Mouse (Mus musculus) embryo, embryonic 10.5 days (tissue): ENCODE measurements around the gene Zbed3.
A peak's percentile ranks its signal among the peaks of the same experiment; 100 is the strongest.
"Not testable (repeated sequence)": the region's sequence is repeated elsewhere in the genome, so short reads cannot be mapped to it uniquely, and the experiment has no call there.

ENCODE experiments used
- DNase-seq: peaks from one replicate; pipeline ENCODE4 v3.0.0-alpha.2; 2015; ENCODE audit warnings: low spot score

Gene Zbed3

DNA sequence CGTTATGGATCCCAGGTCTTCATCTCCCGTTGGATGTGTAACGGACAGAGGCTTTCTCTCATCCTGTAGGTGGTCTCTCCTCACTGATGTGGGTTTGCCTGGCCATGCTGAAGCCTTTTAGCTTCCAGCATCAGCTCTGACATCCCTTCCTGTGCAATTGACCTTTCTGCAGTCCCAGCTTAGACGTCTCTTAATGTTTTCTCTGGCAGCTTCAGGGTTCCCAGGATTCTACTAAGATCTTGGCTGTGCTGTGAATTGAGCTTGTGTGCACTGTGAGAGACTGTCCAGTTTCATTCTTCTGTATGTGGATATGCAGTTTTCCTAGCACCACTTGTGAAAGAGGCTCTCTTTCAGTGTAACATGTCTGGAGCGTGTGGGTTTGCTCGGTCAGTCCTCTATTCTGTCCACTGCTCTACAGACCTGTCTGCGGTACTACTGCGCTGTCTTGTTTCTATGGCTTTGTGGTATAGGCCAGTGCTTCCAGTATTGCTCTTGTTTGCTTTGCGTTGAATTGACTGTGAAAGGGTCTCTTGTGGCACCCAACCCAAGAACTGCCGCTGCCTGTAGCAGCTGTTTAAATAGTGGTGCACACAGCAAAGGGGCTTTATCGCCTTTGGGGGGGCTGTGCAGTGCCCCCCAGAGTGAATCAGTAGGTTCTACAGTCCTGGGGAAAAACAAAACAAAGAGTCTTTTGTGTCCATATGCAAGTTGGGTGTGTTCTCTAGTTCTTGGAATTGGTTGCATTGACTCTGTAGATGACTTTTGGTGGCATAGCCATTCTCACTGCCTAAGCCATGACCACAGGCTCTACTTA lies 8.9 kb downstream of the Zbed3 start:
- no peak for DNase-seq

DNA sequence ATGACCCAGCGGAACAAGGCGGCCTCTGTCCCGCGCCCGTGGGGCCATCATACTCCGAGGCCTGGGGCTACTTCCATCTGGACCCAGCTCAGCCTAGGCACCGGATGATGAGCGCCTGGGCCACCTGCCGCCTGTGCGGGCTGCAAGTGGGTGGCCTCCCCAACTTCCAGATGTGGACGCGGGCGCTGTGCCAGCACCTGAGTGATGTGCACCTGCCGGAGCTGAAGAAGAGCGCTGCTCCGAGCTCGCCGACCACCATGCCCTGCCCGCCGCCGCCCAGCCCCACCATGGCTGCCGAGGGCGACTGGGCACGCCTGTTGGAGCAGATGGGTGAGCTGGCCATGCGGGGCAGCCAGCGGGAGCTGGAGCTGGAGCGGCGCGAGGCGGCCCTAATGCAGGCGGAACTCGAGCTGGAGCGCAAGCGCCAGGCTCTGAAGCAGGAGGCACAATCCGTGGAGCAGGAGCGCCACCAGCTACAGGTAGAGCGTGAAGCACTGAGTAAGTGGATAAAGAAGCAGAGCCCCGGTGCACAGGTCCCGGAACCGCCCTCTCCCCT lies 12.8 kb downstream of the Zbed3 start:
- DNase-seq: no peak

DNA sequence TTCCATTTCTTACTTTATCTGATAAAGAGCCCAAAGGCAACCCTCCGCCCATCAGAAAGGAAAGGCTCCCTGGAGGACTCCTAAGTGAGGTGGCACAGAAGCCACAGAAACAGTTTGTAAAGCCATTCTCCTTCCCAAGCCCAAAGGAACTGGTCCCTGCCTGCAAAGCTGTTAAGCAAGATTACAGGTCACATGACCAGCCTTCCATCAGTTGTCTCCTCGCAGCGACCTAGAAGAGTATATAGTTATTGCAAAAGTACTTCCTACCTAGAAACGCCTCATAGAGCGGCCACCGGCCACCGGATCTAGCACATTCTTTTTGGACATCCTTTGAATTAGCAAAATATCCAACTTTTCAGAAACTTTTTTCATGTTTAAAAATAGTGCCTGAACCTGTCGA lies 20.1 kb downstream of the Zbed3 start:
- no peak for DNase-seq

DNA sequence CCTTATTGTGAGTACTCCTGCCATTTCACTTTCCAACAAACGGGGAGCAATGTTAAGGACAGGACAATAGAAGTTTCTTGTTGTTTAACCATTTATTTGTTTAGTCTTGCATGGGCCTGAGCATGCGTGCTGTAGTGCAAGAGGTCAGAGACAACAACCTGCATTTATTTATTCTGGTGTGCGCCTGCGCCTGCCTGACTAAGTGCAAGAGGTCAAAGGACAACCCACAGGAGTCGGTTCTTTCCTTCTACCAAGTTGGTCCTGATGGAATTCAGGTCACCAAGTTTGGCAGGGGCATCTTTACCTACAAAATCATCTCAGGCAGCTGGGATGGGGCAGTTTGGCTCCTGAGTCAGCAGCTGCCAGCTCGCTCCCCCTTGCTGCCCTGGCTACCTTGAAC lies 22.5 kb downstream of the Zbed3 start:
- no peak for DNase-seq

DNA sequence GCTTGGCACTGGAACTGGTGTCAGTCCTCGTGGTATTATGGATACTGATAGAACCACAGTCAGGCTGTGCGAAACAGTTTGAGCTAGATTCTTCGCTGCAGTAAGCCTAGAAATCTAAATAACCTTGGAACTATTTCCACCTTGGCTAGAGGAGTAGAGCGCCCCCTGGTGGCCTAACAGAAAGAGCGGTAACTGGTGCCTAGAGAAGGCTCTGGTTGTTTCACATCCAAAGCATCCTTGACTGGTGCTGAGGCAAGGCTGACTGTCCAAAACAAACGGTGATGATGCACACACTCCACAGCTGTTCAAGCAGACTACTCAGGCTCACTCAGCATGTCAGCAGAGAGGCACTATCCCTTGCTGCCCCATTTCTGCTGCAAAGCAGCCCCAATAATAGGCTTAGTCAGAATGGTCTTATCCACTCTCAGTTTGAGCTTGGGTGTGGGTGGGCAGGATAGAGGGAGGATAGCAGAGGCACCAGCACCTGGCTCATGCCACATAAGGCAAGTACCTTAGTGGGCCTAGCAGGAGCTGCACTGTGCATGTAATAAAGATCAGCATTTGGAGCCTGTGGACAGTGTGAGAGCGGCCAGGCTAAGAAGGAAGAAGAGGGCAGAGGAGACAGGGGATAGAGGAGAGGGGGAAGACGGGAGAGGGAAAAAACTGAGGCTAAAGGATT lies 23.7 kb downstream of the Zbed3 start:
- peak; percentile 87 for DNase-seq

DNA sequence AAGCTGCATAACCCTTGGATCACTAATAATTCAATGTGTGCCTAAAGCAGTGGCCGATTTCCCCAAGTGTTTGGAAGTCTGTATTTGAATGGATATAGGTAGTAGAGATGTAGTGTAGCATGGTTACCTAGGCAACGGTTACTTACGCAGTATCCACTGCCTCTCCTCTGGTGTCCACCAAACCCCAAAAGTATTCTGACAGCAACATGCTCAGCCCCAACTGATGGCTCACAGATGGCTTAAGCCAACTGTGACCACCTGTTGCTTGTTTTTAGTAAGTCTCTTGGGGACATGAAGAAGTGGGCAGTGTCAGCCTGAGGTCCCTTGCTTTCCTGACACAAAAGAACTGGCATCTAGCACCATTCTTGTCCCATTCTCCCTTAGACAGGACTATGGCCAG lies 25.1 kb downstream of the Zbed3 start:
- DNase-seq: peak; percentile 4

DNA sequence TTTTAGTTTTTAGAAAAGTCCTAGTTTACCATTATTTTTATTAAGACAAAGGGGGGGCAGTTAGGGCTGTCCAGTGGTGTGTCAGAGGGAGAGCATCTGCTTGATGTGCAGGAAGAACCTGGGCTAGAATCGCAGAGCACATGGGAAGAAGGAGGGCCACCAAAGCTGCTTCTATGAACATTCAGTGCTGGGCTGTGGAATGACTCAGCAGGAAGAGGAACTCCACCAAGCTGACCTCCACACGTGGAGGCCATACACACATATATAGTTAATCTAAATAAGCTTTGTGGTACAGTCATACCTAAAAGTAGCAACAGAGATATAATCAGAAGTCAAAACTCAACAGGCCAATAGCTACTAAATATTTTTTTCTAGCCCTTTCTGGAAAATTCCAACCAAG lies 34.8 kb downstream of the Zbed3 start:
- no peak for DNase-seq

DNA sequence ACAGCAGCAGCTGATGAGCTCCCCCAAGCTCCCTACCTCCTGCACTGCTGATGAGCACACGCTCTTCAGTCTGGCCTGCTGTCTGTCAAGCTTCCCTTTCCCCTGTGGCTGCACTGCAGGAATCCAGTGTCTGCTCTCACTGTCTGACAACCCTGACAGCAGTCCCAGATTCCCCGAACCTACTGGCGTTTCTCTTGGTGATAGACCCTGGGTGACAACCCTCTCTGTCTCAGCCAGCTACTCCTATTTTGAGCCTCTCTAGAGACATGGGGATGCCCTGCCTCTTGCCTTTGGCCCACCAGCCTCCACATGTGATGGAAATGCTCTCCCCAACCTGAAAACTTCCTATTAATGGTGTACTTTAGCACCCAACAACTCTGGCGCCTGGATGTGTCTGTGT lies 40.0 kb downstream of the Zbed3 start:
- DNase-seq: no peak

DNA sequence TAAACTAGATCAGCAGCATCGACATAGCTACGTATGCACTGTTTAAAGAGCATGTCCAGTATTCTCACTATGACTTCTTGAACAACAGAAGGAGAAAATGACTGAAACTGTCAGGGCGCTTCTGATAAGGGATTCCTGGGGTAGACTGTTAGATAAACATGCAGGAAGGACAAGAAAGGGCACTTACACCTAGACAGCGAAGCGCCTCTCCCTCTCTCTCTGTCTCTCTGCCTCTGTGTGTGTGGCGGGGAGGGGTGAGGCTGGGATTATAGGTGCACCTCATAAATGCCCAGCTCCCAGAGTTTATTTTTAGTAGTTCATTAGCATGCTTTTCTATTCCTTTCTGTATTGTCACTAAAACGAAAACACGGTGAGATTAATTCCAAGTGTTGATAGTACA lies 42.9 kb downstream of the Zbed3 start:
- DNase-seq: no peak

DNA sequence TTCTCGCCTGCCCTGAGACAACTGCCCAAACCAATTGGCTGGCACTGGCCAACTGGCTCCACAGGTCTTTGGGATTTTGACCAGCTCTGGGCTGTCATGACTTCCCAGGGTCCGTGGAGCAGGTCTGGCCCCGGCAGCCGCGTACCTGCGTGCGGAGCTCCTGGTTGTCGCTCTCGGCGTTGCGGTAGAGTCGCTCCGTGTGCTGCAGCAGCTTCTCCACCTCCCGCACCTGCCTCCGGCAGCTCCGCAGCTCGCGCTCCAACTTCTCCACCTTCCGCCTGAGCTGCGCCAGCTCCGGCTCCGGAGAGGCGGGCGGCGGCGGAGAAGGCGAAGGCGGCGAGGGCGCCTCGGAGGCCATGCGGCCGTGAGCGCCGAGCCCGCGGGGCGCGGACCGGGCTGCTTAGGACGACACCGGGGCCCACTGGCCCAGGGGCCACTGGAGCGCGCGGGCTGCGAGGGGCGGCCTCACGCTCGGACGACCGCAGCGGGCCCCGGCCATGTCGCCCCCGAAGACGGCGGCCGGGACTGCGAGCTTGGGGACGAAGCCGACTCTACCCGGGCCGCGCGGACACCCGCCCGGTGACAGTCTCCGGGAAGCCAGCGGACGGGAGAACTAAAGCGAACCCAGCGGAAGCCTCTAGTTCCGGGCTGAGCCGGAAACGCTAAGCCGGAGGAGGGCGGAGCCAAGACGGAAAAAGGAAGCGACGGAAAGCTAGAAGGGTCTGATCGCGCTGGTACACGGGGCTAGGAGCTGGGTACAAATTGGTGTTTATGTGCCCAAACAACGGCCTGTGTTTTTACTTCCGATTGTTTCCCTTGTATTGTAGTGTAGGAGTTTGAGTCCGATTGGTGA lies 51.5 kb downstream of the Zbed3 start, which contains the start of gene Aggf1:
Aggf1 (minus strand) TSS at position 652 of the 853 bp plus-strand sequence.
- peak; percentile 97 for DNase-seq

DNA sequence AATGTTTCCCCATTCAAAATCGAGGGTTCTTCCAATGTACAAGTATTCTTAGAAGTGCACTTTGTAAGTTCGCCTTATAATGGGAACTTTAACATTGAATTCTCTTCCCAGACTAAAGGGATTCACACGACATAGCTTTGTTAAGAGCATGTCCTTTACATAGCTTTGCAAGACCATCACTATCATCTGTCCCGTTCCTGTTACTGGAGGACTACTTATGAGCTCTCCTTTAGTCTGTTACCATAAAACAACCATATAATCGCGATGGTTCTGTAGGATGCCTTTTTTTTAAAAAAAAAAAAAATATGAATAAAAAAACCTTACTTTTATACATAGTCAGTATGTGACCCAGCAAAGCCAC lies 52.1 kb downstream of the Zbed3 start:
- DNase-seq: no peak

DNA sequence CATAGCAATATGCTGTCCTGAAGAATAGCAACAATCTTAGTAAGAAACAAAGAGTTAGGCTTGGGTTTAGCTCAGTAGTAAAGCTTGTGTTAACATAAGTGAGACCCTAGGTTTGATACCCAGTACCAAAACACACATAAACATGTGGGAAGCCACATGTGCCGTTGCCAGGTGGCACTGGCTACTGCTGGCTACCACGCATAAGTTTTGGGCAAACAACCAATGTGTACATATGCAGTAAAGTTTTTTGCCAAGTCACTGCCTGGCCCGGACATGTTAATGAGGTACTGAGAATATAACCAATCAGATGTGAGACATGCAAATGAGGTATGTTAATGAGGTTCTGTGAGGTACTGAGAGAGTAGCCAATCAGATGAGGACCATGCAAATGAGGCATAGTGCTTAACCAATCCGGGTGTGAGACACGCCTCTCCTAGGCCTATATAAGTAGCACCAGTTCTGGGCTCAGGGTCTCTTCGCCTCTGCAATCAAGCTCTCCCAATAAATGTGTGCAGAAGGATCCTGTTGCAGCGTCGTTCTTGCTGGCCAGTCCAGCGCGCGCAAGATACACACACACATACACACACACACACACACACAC lies 53.4 kb downstream of the Zbed3 start:
- not testable (repeated sequence) for DNase-seq

DNA sequence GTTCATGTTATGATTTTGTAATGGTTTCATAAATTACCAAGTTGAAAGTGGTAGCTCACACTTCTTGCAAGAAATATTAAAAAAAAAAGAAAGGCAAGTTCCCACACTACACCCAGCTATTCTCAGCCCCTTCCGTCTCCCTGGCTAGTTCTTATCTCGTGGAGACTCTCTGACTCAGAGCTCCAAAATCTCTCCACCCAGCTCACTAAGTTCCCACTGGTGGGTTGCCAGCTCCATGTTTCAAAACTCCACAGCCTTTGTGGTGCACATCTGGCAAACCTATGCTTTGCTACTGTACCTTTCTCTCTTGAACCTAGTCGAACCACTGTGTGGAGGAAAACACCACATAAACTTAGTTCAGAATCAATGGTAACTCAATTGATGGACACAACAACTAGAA lies 55.3 kb downstream of the Zbed3 start:
- DNase-seq: no peak

DNA sequence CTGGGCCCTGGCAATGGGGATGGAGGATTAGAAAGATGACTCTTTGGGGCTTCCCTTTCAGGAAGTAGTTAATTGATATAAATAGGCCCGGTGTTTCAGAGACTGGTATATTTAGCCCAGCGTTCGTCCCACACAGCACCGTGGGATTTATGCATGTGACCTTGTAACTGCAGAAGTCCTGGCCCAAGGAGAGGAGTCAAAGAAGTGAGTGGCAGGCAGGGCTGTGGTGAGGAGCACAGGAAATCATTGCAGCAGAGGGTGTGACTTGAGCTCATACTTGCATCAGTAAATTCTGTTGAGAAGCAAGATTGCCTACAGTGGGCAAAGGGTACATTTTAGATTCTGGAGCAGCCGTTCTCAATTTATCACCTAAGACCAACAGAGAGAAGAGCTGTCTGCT lies 59.0 kb downstream of the Zbed3 start:
- no peak for DNase-seq
